Comparison of ENCODE assay signal across 20 mouse cellular contexts in the genomic region with DNA sequence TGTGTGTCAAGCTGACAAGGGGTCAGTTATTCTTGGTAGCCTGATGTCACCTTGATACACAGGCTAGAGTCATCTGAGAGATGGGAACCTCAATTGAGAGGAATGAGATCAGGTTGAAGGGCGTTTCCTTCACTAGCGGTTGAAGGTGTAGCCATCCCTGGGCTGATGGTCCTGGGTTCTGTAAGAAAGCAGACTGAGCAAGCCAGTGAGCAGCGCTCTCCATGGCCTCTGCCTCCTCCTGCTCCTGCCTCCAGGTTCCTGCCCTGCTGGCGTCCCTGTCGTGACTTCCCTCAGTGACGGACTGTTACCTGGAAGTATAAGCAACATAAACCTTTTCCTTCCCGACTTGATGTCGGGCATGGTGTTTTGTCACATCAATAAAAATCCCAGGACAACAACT. TPM values are rescaled to one million over a fixed set of nuclear protein-coding genes. Genes with fewer than 3 reads are reported as not detected.
A peak's percentile ranks its signal among the peaks of the same experiment; 100 is the strongest.
DNase-seq lines count a peak whose midpoint lies in the region; ATAC-seq and TF ChIP-seq lines count a peak whose summit lies in the region.
"Had no signal": no experiment of that assay in that cellular context is flagged by ENCODE, and none has a peak within 500 bp of the region (broad histone marks: within the 10 kb centered on the region; RNA-seq: fewer than 3 reads in every experiment).

No protein-coding gene starts in this region.

- no peak overlapping the region for H3K4me2 ChIP-seq in limb, embryonic 12.5 days
- H3K4me2 ChIP-seq: embryonic facial prominence, embryonic 13.5 days; forebrain, embryonic 12.5 days; heart, embryonic 13.5 days; hindbrain, embryonic 12.5 days had no signal

- no peak overlapping the region for H3K9ac ChIP-seq in limb, embryonic 12.5 days (replicated peaks)
- H3K9ac ChIP-seq: embryonic facial prominence, embryonic 13.5 days; forebrain, embryonic 12.5 days; heart, embryonic 13.5 days; hindbrain, embryonic 12.5 days had no signal

- H3K4me3 ChIP-seq in gastrocnemius, adult 2 months: peak overlapping the region; percentile 68
- H3K4me3 ChIP-seq in limb, embryonic 12.5 days (replicated peaks): no peak overlapping the region
- H3K4me3 ChIP-seq in limb, embryonic 10.5 days: no peak overlapping the region
- peak overlapping the region; percentile 56 for H3K4me3 ChIP-seq in megakaryocyte, embryonic 14.5 days (replicated peaks)
- H3K4me3 ChIP-seq: embryonic facial prominence, embryonic 13.5 days; forebrain, embryonic 12.5 days; heart, embryonic 13.5 days; hindbrain, embryonic 12.5 days had no signal

- no peaks in the 10 kb centered on the region; the same call in 1 of the 2 replicates for H3K4me1 ChIP-seq in limb, embryonic 12.5 days (replicated peaks)
- H3K4me1 ChIP-seq in limb, embryonic 10.5 days: peaks cover 6% of the 10 kb centered on the region
- peaks cover 67% of the 10 kb centered on the region for H3K4me1 ChIP-seq in megakaryocyte, embryonic 14.5 days
- H3K4me1 ChIP-seq: embryonic facial prominence, embryonic 13.5 days had no signal

- H3K9me3 ChIP-seq in limb, embryonic 12.5 days: no peaks in the 10 kb centered on the region
- no peaks in the 10 kb centered on the region for H3K9me3 ChIP-seq in limb, embryonic 10.5 days (replicated peaks)
- H3K9me3 ChIP-seq in megakaryocyte, embryonic 14.5 days: peaks cover 3% of the 10 kb centered on the region; the same call in 1 of the 2 replicates
- H3K9me3 ChIP-seq: embryonic facial prominence, embryonic 13.5 days; forebrain, embryonic 12.5 days; heart, embryonic 13.5 days; hindbrain, embryonic 12.5 days had no signal

- WGBS in limb, embryonic 12.5 days: 71% methylated on average over 8 of the region's 8 CpGs
- WGBS in limb, embryonic 10.5 days: 79% methylated on average over 8 of the region's 8 CpGs

- peak overlapping the region; percentile 88 for H3K27ac ChIP-seq in gastrocnemius, adult 2 months
- 0 out of 2 replicates have a peak overlapping the region, but pooled peaks have one; percentile 35 for H3K27ac ChIP-seq in limb, embryonic 12.5 days
- no peak overlapping the region for H3K27ac ChIP-seq in limb, embryonic 10.5 days
- H3K27ac ChIP-seq: embryonic facial prominence, embryonic 13.5 days; forebrain, embryonic 12.5 days; heart, embryonic 13.5 days; hindbrain, embryonic 12.5 days had no signal

- intact Hi-C loops in gastrocnemius, adult 2 months (cut with DNase I): loop anchor here (5.0 kb wide), 1 partner anchor 34 kb away; no protein-coding TSS in a partner anchor

- no peak for DNase-seq in gastrocnemius, adult 2 months
- DNase-seq in gastrocnemius, postnatal 10 days: no peak
- DNase-seq in limb, embryonic 10.5 days (ENCODE audit: low spot score): no peak
- DNase-seq in thymus, adult 18-20 months: no peak
- DNase-seq: adrenal gland, postnatal 14 days; cerebellum, adult 18-20 months; cerebellum, adult 9-11 months; cerebellum, postnatal 36 days; heart, postnatal 4 days had no signal

- TF ChIP-seq CTCF in gastrocnemius, adult 2 months (IDR thresholded peaks at IDR 0.05): no peak

- ATAC-seq in limb, embryonic 12.5 days (ENCODE audit: insufficient number of reproducible peaks, insufficient read depth, low FRiP score, low TSS enrichment, low read depth): no peak
- ATAC-seq in megakaryocyte, adult 5-6 weeks (ENCODE audit: poor library complexity, severe bottlenecking): no peak
- ATAC-seq: activated CD4-positive, CD25-positive, alpha-beta regulatory T cell, adult 4 months; forebrain, embryonic 16.5 days; hindbrain, embryonic 16.5 days; Patski had no signal

- no peaks in the 10 kb centered on the region for H3K36me3 ChIP-seq in limb, embryonic 12.5 days
- H3K36me3 ChIP-seq in limb, embryonic 10.5 days: 0 out of 2 replicates have a peak, but pooled peaks cover 3% of the 10 kb centered on the region
- H3K36me3 ChIP-seq in megakaryocyte, embryonic 14.5 days (replicated peaks; ENCODE audit: low read length): peaks cover 39% of the 10 kb centered on the region
- H3K36me3 ChIP-seq: embryonic facial prominence, embryonic 13.5 days; hindbrain, embryonic 12.5 days had no signal

- H3K27me3 ChIP-seq in limb, embryonic 12.5 days: no peaks in the 10 kb centered on the region
- H3K27me3 ChIP-seq in limb, embryonic 10.5 days (ENCODE audit: low read depth, poor library complexity, severe bottlenecking): no peaks in the 10 kb centered on the region
- no peaks in the 10 kb centered on the region for H3K27me3 ChIP-seq in megakaryocyte, embryonic 14.5 days (replicated peaks)
- H3K27me3 ChIP-seq: embryonic facial prominence, embryonic 13.5 days; forebrain, embryonic 12.5 days; heart, embryonic 13.5 days; hindbrain, embryonic 12.5 days; Patski had no signal

RNA-seq across cellular contexts. Expression of gene Myl6b, which starts 5.0 kb away (rescaled TPM):
- total RNA-seq in gastrocnemius, adult 2 months (2021): 10 to 100 TPM in 1 of 2 experiments, 1 to 10 TPM in 1; 6.5 to 17.8 TPM
- total RNA-seq in gastrocnemius, postnatal 10 days (2021): 100 to 1,000 TPM in 1 of 2 experiments, 10 to 100 TPM in 1; 68.8 to 101 TPM
- polyA plus RNA-seq in limb, embryonic 12.5 days (2016; fragmentation: Nextera tagmentation; extraction: Ambion mirVana): 3.2 and 3.4 TPM in 2 replicates
- 1.6 and 3.3 TPM in 2 replicates for polyA plus RNA-seq in limb, embryonic 10.5 days (2016; fragmentation: Nextera tagmentation; extraction: Ambion mirVana)
- polyA plus RNA-seq in megakaryocyte, embryonic 14.5 days (2012; ENCODE audit: insufficient read depth, low replicate concordance): 9.5 and 15.9 TPM in 2 replicates
- total RNA-seq in megakaryocyte, adult 5-6 weeks (2015): 3.4 and 5.8 TPM in 2 replicates
- total RNA-seq in megakaryocyte, adult 5-6 weeks (2017): 0.99 and 2.0 TPM in 2 replicates

RNA-seq across cellular contexts. Expression of gene Myl6, which starts 9.6 kb away (rescaled TPM):
- 100 to 1,000 TPM; 171 to 179 TPM for total RNA-seq in gastrocnemius, adult 2 months (2021)
- total RNA-seq in gastrocnemius, postnatal 10 days (2021): 100 to 1,000 TPM; 305 to 356 TPM
- 827 and 868 TPM in 2 replicates for polyA plus RNA-seq in limb, embryonic 12.5 days (2016; fragmentation: Nextera tagmentation; extraction: Ambion mirVana)
- 685 and 729 TPM in 2 replicates for polyA plus RNA-seq in limb, embryonic 10.5 days (2016; fragmentation: Nextera tagmentation; extraction: Ambion mirVana)
- polyA plus RNA-seq in megakaryocyte, embryonic 14.5 days (2012; ENCODE audit: insufficient read depth, low replicate concordance): 175 and 2,406 TPM in 2 replicates
- total RNA-seq in megakaryocyte, adult 5-6 weeks (2015): 1,624 and 1,690 TPM in 2 replicates
- total RNA-seq in megakaryocyte, adult 5-6 weeks (2017): 1,921 and 2,467 TPM in 2 replicates

RNA-seq across cellular contexts. Expression of gene Esyt1, which starts 22.1 kb away (rescaled TPM):
- total RNA-seq in gastrocnemius, adult 2 months (2021): 10 to 100 TPM; 13.7 to 14.3 TPM
- total RNA-seq in gastrocnemius, postnatal 10 days (2021): 10 to 100 TPM; 22.5 to 30.4 TPM
- 18.5 and 19.9 TPM in 2 replicates for polyA plus RNA-seq in limb, embryonic 12.5 days (2016; fragmentation: Nextera tagmentation; extraction: Ambion mirVana)
- polyA plus RNA-seq in limb, embryonic 10.5 days (2016; fragmentation: Nextera tagmentation; extraction: Ambion mirVana): 7.0 and 8.4 TPM in 2 replicates
- 48.5 and 62.5 TPM in 2 replicates for polyA plus RNA-seq in megakaryocyte, embryonic 14.5 days (2012; ENCODE audit: insufficient read depth, low replicate concordance)
- 125 and 127 TPM in 2 replicates for total RNA-seq in megakaryocyte, adult 5-6 weeks (2015)
- 266 and 267 TPM in 2 replicates for total RNA-seq in megakaryocyte, adult 5-6 weeks (2017)

RNA-seq across cellular contexts. Expression of gene Zc3h10, which starts 44.0 kb away (rescaled TPM):
- 1 to 10 TPM; 4.2 to 6.5 TPM for total RNA-seq in gastrocnemius, adult 2 months (2021)
- 1 to 10 TPM; 5.2 to 6.3 TPM for total RNA-seq in gastrocnemius, postnatal 10 days (2021)
- polyA plus RNA-seq in limb, embryonic 12.5 days (2016; fragmentation: Nextera tagmentation; extraction: Ambion mirVana): 18.1 and 21.4 TPM in 2 replicates
- 14.5 and 15.4 TPM in 2 replicates for polyA plus RNA-seq in limb, embryonic 10.5 days (2016; fragmentation: Nextera tagmentation; extraction: Ambion mirVana)
- 21.5 and 24.2 TPM in 2 replicates for polyA plus RNA-seq in megakaryocyte, embryonic 14.5 days (2012; ENCODE audit: insufficient read depth, low replicate concordance)
- 6.0 and 8.1 TPM in 2 replicates for total RNA-seq in megakaryocyte, adult 5-6 weeks (2015)
- total RNA-seq in megakaryocyte, adult 5-6 weeks (2017): 12.9 and 14.5 TPM in 2 replicates

RNA-seq across cellular contexts. Expression of gene Smarcc2, which starts 44.5 kb away (rescaled TPM):
- 10 to 100 TPM; 46.5 to 53.2 TPM for total RNA-seq in gastrocnemius, adult 2 months (2021)
- total RNA-seq in gastrocnemius, postnatal 10 days (2021): 10 to 100 TPM; 47.0 to 62.8 TPM
- 105 and 120 TPM in 2 replicates for polyA plus RNA-seq in limb, embryonic 12.5 days (2016; fragmentation: Nextera tagmentation; extraction: Ambion mirVana)
- polyA plus RNA-seq in limb, embryonic 10.5 days (2016; fragmentation: Nextera tagmentation; extraction: Ambion mirVana): 64.2 and 91.3 TPM in 2 replicates
- polyA plus RNA-seq in megakaryocyte, embryonic 14.5 days (2012; ENCODE audit: insufficient read depth, low replicate concordance): 86.7 and 138 TPM in 2 replicates
- total RNA-seq in megakaryocyte, adult 5-6 weeks (2015): 73.1 and 82.3 TPM in 2 replicates
- total RNA-seq in megakaryocyte, adult 5-6 weeks (2017): 63.1 and 78.4 TPM in 2 replicates

Comparison
In these comparisons a context has a peak if more than half of its experiments do, and no peak if none do; other contexts are left out.
1. H3K4me3 ChIP-seq: peak in gastrocnemius, adult 2 months (single experiment) and megakaryocyte, embryonic 14.5 days (single experiment); none in limb, embryonic 12.5 days (single experiment) and limb, embryonic 10.5 days (single experiment).
2. RNA of gene Myl6, which starts 9.6 kb away (total RNA-seq): 1,624 to 2,467 TPM in megakaryocyte, adult 5-6 weeks; 305 to 356 TPM in gastrocnemius, postnatal 10 days and 171 to 179 TPM in gastrocnemius, adult 2 months; every median in the first group is over 4 times any median in the second.
3. RNA of gene Esyt1, which starts 22.1 kb away (total RNA-seq): 125 to 267 TPM in megakaryocyte, adult 5-6 weeks; 22.5 to 30.4 TPM in gastrocnemius, postnatal 10 days and 13.7 to 14.3 TPM in gastrocnemius, adult 2 months; every median in the first group is over 4 times any median in the second.